Comparison of ENCODE assay signal across 16 mouse cellular contexts in genomic region chr7:81202389-81202788, GRCm38 (mm10).
"Had no signal": no experiment of that assay in that cellular context is flagged by ENCODE, and none has a peak within 500 bp of the region (broad histone marks: within the 10 kb centered on the region; RNA-seq: fewer than 3 reads in every experiment).

No protein-coding gene starts in this region.

- H3K9ac ChIP-seq: kidney, embryonic 15.5 days; liver, embryonic 13.5 days; neural tube, embryonic 12.5 days; stomach, embryonic 15.5 days had no signal

- H3K36me3 ChIP-seq: kidney, embryonic 15.5 days; liver, embryonic 13.5 days; midbrain, embryonic 10.5 days; neural tube, embryonic 12.5 days; stomach, embryonic 15.5 days had no signal

- DNase-seq: kidney, adult 18-20 months; kidney, postnatal 36 days; layer of hippocampus, adult 9-11 months; left cerebral cortex, postnatal 4 days; liver; liver, embryonic 13.5 days; lung, adult 18-20 months; midbrain, embryonic 14.5 days; retina, postnatal 1 day; right cerebral cortex, postnatal 4 days; thymus, adult 2 months; thymus, postnatal 25 days had no signal

- H3K27ac ChIP-seq: kidney, embryonic 15.5 days; liver, embryonic 13.5 days; midbrain, embryonic 10.5 days; neural tube, embryonic 12.5 days; stomach, embryonic 15.5 days had no signal

- H3K4me3 ChIP-seq: kidney, embryonic 15.5 days; liver, embryonic 13.5 days; midbrain, embryonic 10.5 days; neural tube, embryonic 12.5 days; stomach, embryonic 15.5 days had no signal

- H3K4me2 ChIP-seq: kidney, embryonic 15.5 days; liver, embryonic 13.5 days; neural tube, embryonic 12.5 days; stomach, embryonic 15.5 days had no signal

- H3K9me3 ChIP-seq: kidney, embryonic 15.5 days; liver, embryonic 13.5 days; midbrain, embryonic 10.5 days; neural tube, embryonic 12.5 days; stomach, embryonic 15.5 days had no signal

- H3K27me3 ChIP-seq: kidney, embryonic 15.5 days; neural tube, embryonic 12.5 days; stomach, embryonic 15.5 days had no signal
